Mouse (Mus musculus) erythroblast, embryonic 14.5 days (primary cell): ENCODE results near the gene Crk. TPM values are rescaled to one million over a fixed set of nuclear protein-coding genes. Genes with fewer than 3 reads are reported as not detected.

Source experiments
- H3K27me3 ChIP-seq: 2 replicates; pipeline ENCODE4 v1.6.1; 2012; ENCODE audit warnings: inconsistent platforms; ENCODE audit not compliant: control insufficient read depth
- H3K36me3 ChIP-seq: 2 replicates; pipeline ENCODE4 v1.6.1; 2012; ENCODE audit warnings: mild to moderate bottlenecking, inconsistent platforms; ENCODE audit not compliant: control insufficient read depth
- H3K4me1 ChIP-seq: 2 replicates; pipeline ENCODE4 v1.6.1; 2012; ENCODE audit warnings: inconsistent platforms; ENCODE audit not compliant: control insufficient read depth
- H3K4me3 ChIP-seq: replicated peaks from 2 replicates; pipeline ENCODE3; 2012; ENCODE audit warnings: moderate library complexity, mild to moderate bottlenecking, inconsistent platforms
- H3K9me3 ChIP-seq: 2 replicates; pipeline ENCODE4 v1.6.1; 2012; ENCODE audit warnings: low read length, inconsistent platforms, mixed read lengths; ENCODE audit not compliant: control insufficient read depth
- GATA1 ChIP-seq: IDR thresholded peaks from 2 replicates; pipeline ENCODE4 v1.6.1; 2012; ENCODE audit warnings: low read length, inconsistent platforms, mixed read lengths
- TAL1 ChIP-seq: IDR thresholded peaks from 3 replicates; pipeline ENCODE4 v1.6.1; 2012; ENCODE audit warnings: low read length, inconsistent platforms, mixed read lengths
- polyA plus RNA-seq: library from polyadenylated mRNA; stranded (reverse); fragments of >175 nt; gene quantifications from 2 replicates; pipeline ENCODE4 v1.2.3, GENCODE M21; 2012

The Crk gene
- polyA plus RNA-seq, 1 experiment = 6.6 TPM

DNA sequence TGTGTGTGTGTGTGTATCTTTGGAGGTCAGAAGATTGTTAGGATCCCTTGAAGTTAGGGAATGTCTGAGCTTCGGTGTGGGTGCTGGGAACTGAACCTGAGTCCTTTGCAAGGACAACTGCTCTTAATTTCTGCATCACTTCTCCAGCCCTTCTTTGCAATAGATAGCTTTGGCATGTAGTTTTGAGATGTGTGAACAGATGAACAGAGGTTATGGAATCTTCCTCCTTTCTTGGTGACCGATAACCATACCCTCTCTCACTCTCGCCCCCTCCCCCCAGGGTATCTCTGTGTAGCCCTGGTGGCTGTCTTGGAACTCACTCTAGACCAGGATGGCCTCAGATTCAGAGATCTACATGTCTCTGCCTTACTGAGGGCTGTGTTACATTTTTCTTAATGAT, 65.7 kb downstream of the Crk start:
- Histone ChIP-seq H3K4me1 (peaks cover 38% of the 10 kb centered on the region), H3K4me3 (no peak overlapping the region), H3K9me3 (no peaks in the 10 kb centered on the region), H3K36me3 (peaks cover 54% of the 10 kb centered on the region), H3K27me3 (no peaks in the 10 kb centered on the region)
- no peak for TF ChIP-seq GATA1
- TF ChIP-seq TAL1 = no peak

DNA sequence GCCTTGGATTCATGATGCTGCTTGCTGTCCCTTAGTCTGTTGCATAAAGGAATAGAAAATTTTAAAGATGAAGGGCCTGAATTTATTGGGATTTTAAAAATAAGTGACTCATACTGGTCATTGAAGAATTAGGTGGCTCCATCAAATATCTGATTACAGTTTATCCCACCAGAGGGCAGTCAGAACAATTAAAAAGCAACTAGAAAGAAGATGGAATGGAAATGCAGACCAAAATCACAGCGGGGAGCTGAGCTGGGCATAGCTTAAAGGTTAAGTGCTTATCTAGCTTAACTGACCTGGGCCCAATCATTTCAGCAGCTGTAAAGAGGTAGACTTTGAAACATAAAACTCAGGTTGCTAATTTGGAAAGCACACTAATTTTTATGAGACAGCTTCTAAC, 71.5 kb downstream of the Crk start:
- no peaks in the 10 kb centered on the region for H3K9me3 ChIP-seq
- H3K36me3 ChIP-seq = peaks cover 54% of the 10 kb centered on the region
- peaks cover 12% of the 10 kb centered on the region for H3K4me1 ChIP-seq
- TF ChIP-seq GATA1 (no peak), TAL1 (no peak)
- no peaks in the 10 kb centered on the region for H3K27me3 ChIP-seq
- H3K4me3 ChIP-seq = no peak overlapping the region

DNA sequence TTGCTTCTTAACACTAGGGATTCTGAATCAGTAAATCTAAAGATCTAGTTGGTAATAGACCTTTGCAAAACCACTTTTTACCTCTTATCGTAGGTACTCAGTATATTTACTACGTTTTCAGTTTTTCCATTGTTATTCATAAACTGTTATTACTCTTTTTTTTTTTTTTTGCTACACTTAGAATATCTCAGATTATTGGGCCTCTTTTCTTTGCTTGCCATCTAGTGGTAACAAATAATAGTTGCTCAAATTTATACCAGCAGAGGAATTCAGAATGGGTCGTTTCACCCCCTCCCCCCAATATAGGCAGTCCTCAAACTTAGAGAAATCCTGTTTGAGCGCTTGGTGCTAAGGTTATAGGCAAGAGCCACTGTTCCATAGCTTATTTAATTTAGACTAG, 72.0 kb downstream of the Crk start:
- Histone ChIP-seq H3K4me3 (no peak overlapping the region), H3K36me3 (peaks cover 59% of the 10 kb centered on the region), H3K9me3 (no peaks in the 10 kb centered on the region), H3K4me1 (peaks cover 10% of the 10 kb centered on the region), H3K27me3 (no peaks in the 10 kb centered on the region)
- TF ChIP-seq GATA1 (no peak), TAL1 (no peak)

Other genes starting within 250 kb of the Crk start
- gene Serpinf2, start 239.7 kb upstream of the Crk start, polyA plus RNA-seq = 0.36 and 0.42 TPM in 2 replicates
- gene Wdr81, start 224.5 kb upstream of the Crk start, polyA plus RNA-seq = 11.2 and 11.7 TPM in 2 replicates
- gene Tlcd2, start 217.5 kb upstream of the Crk start, polyA plus RNA-seq = 0.15 and 0.41 TPM in 2 replicates
- 2.2 and 4.5 TPM in 2 replicates for gene Prpf8, start 192.4 kb upstream of the Crk start, polyA plus RNA-seq
- gene Rilp, start 169.2 kb upstream of the Crk start, polyA plus RNA-seq = 0.10 TPM in 1 of 2 replicates, not detected in the other
- 0.04 and 0.06 TPM in 2 replicates for gene Scarf1, start 165.7 kb upstream of the Crk start, polyA plus RNA-seq
- 0.29 and 0.56 TPM in 2 replicates for gene Slc43a2, start 147.6 kb upstream of the Crk start, polyA plus RNA-seq
- 2.2 and 2.7 TPM in 2 replicates for gene Pitpna, start 91.2 kb upstream of the Crk start, polyA plus RNA-seq
- 7.5 and 8.9 TPM in 2 replicates for gene Inpp5k, start 48.3 kb upstream of the Crk start, polyA plus RNA-seq
- gene Myo1c, start 28.8 kb upstream of the Crk start, polyA plus RNA-seq = 2.4 and 2.6 TPM in 2 replicates
- gene Ywhae, start 53.6 kb downstream of the Crk start, polyA plus RNA-seq = 9.4 and 20.2 TPM in 2 replicates
- gene Doc2b, start 116.8 kb downstream of the Crk start, polyA plus RNA-seq = not detected in 2 replicates